Mouse (Mus musculus): ENCODE data around the gene Cnnm2. TPM values are rescaled to one million over a fixed set of nuclear protein-coding genes. Genes with fewer than 3 reads are reported as not detected.

The Cnnm2 gene
- polyA plus RNA-seq, 1 experiment from 2014 or later = 2.5 TPM

DNA sequence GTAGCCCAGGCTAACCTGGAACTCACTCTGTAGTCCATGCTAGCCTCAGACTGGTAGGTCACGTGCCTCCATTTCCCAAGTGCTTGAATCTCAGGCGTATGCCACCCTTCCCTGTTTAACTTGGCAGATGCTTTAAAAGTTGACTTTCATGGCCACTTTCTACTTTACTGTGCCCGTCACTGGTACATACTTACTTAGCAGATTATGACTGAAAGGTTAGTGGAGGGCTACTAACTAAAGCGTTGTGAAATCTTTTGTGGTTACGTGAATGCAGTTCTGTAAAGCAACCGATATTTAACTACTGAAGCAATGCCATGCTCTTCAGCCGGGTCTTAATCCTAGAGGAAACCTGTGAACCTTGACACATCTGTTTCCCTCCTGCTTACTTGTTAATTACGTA, 30.5 kb downstream of the Cnnm2 start:
- WGBS = 52% methylated on average over 8 of the region's 8 CpGs
- ATAC-seq (ENCODE audit: insufficient number of reproducible peaks, low FRiP score, low TSS enrichment, low read depth) = no peak
- no peak overlapping the region for H3K4me3 ChIP-seq (ENCODE audit: low read depth, low read length)
- no peaks in the 10 kb centered on the region for H3K9me3 ChIP-seq (ENCODE audit: control insufficient read depth, low read length)
- no peak overlapping the region for H3K27ac ChIP-seq (replicated peaks; ENCODE audit: low read depth, low read length)
- DNase-seq (ENCODE audit: low spot score) = no peak
- H3K27me3 ChIP-seq (ENCODE audit: control insufficient read depth, insufficient read depth, low read length) = no peaks in the 10 kb centered on the region
- H3K4me1 ChIP-seq (ENCODE audit: control insufficient read depth, insufficient read depth, low read length) = no peaks in the 10 kb centered on the region
- H3K9ac ChIP-seq (ENCODE audit: low read length) = no peak overlapping the region
- H3K36me3 ChIP-seq (ENCODE audit: control insufficient read depth, insufficient read depth, low read length) = no peaks in the 10 kb centered on the region
- no peak overlapping the region for H3K4me2 ChIP-seq (ENCODE audit: low read depth, severe bottlenecking)

DNA sequence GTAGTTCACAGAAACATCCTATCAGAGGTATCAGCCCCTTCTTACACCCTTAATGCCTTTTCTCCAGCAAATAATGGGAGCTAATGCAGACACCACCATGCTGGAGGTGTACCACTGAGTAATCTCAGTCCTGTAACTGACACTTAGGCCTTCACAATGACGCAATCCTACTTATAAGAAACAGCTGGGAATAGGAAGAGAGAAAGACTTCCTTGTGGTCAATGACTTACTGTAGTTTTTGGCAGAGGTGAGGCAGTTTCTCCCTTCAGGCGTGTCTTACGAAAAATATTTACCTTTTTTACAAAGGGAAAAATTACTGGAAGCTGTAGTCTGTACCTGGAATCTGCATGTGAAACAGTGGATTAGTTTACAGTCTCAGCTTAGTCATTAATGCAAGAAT, 31.1 kb downstream of the Cnnm2 start:
- no peak for DNase-seq (ENCODE audit: low spot score)
- ATAC-seq (ENCODE audit: insufficient number of reproducible peaks, low FRiP score, low TSS enrichment, low read depth) = no peak
- no peak overlapping the region for H3K27ac ChIP-seq (replicated peaks; ENCODE audit: low read depth, low read length)
- no peak overlapping the region for H3K4me2 ChIP-seq (ENCODE audit: low read depth, severe bottlenecking)
- H3K9ac ChIP-seq (ENCODE audit: low read length) = no peak overlapping the region
- H3K36me3 ChIP-seq (ENCODE audit: control insufficient read depth, insufficient read depth, low read length) = no peaks in the 10 kb centered on the region
- no peaks in the 10 kb centered on the region for H3K4me1 ChIP-seq (ENCODE audit: control insufficient read depth, insufficient read depth, low read length)
- 71% methylated on average over 3 of the region's 3 CpGs for WGBS
- H3K27me3 ChIP-seq (ENCODE audit: control insufficient read depth, insufficient read depth, low read length) = no peaks in the 10 kb centered on the region
- H3K9me3 ChIP-seq (ENCODE audit: control insufficient read depth, low read length) = no peaks in the 10 kb centered on the region
- no peak overlapping the region for H3K4me3 ChIP-seq (ENCODE audit: low read depth, low read length)

DNA sequence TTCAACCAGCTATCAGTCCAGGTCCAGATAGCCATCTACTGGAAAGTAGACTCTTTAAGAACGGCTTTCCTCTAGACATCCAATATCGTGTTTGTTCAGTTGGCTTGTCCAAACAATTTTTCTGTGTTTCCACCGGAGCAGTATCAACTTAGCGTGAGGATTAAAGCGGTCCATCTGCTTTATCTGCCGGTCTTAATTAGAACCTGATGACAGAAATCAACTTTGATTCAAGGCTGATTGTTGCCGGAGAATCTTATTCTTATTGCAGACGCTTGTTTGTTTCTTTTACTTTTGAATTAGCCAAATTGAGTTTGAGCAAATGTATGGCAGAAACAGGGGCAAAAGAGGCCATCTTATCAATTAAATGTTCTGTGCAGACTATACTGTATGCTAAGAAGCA, 32.8 kb downstream of the Cnnm2 start:
- Histone ChIP-seq H3K9ac (ENCODE audit: low read length) (no peak overlapping the region), H3K36me3 (ENCODE audit: control insufficient read depth, insufficient read depth, low read length) (no peaks in the 10 kb centered on the region), H3K4me1 (ENCODE audit: control insufficient read depth, insufficient read depth, low read length) (no peaks in the 10 kb centered on the region), H3K27ac (replicated peaks; ENCODE audit: low read depth, low read length) (no peak overlapping the region), H3K4me3 (ENCODE audit: low read depth, low read length) (no peak overlapping the region), H3K9me3 (ENCODE audit: control insufficient read depth, low read length) (no peaks in the 10 kb centered on the region), H3K4me2 (ENCODE audit: low read depth, severe bottlenecking) (no peak overlapping the region), H3K27me3 (ENCODE audit: control insufficient read depth, insufficient read depth, low read length) (no peaks in the 10 kb centered on the region)
- 79% methylated on average over 8 of the region's 8 CpGs for WGBS
- DNase-seq (ENCODE audit: low spot score) (no peak), ATAC-seq (ENCODE audit: insufficient number of reproducible peaks, low FRiP score, low TSS enrichment, low read depth) (no peak)

DNA sequence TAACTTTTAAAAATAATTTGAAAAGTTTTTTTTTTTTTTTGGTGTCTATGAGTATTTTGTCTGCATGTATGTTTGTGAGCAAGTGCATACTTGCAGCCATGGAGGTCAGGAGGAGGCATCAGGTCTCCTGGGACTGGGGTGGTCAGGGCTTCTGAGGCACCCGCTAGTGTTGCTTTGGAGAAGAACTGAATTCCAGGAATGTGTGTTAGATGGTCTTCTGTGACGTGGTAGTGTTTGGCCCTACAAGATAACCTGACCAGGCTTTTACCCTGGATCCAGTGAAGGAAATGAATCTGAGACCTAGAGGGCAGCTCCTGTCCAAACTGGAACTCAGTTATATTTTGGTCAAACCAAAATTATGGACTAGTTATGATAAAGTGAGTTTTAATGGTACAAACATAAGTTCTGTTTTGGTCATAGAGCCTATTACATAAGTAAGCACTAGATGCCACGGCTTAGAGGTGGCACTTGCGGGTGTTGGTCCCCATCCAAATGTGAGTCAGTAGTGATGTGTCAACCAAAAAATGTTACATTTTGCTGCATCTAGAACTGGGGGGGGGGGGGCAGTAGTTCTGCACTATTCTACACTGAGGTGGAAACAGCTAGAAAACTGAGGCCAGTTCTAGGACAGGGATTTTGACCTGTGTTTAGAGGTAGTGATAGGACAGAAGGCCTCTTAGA, 38.6 kb downstream of the Cnnm2 start:
- Histone ChIP-seq H3K4me2 (ENCODE audit: low read depth, severe bottlenecking) (no peak overlapping the region), H3K36me3 (ENCODE audit: control insufficient read depth, insufficient read depth, low read length) (no peaks in the 10 kb centered on the region), H3K4me3 (ENCODE audit: low read depth, low read length) (no peak overlapping the region), H3K9ac (ENCODE audit: low read length) (no peak overlapping the region), H3K9me3 (ENCODE audit: control insufficient read depth, low read length) (no peaks in the 10 kb centered on the region), H3K4me1 (ENCODE audit: control insufficient read depth, insufficient read depth, low read length) (no peaks in the 10 kb centered on the region), H3K27ac (replicated peaks; ENCODE audit: low read depth, low read length) (no peak overlapping the region), H3K27me3 (ENCODE audit: control insufficient read depth, insufficient read depth, low read length) (no peaks in the 10 kb centered on the region)
- 91% methylated on average over 4 of the region's 4 CpGs for WGBS
- DNase-seq (ENCODE audit: low spot score) = no peak
- ATAC-seq (ENCODE audit: insufficient number of reproducible peaks, low FRiP score, low TSS enrichment, low read depth) = no peak

DNA sequence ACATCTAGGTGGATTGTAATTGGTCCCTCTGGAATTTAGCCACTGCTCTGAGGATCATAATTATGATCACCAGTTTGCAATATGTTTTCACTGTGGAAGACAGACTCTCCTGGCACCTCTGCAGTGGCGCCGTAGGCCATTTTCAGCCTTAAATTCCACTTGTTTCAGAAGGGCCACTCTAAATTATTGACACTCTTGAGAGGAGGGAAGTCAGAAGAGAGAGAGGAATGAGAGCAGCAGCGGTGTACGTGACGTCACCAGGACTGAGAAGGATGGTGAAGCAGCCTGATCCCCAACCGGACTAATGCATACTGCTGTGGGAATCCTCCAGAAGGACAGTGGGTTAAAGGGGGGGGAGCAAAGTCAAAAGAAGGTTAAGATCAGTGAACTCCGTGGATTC, 40.1 kb downstream of the Cnnm2 start:
- Histone ChIP-seq H3K9ac (ENCODE audit: low read length) (no peak overlapping the region), H3K9me3 (ENCODE audit: control insufficient read depth, low read length) (no peaks in the 10 kb centered on the region), H3K27ac (replicated peaks; ENCODE audit: low read depth, low read length) (no peak overlapping the region), H3K4me3 (ENCODE audit: low read depth, low read length) (no peak overlapping the region), H3K27me3 (ENCODE audit: control insufficient read depth, insufficient read depth, low read length) (no peaks in the 10 kb centered on the region), H3K4me2 (ENCODE audit: low read depth, severe bottlenecking) (no peak overlapping the region), H3K4me1 (ENCODE audit: control insufficient read depth, insufficient read depth, low read length) (no peaks in the 10 kb centered on the region), H3K36me3 (ENCODE audit: control insufficient read depth, insufficient read depth, low read length) (no peaks in the 10 kb centered on the region)
- ATAC-seq (ENCODE audit: insufficient number of reproducible peaks, low FRiP score, low TSS enrichment, low read depth) (no peak), DNase-seq (ENCODE audit: low spot score) (no peak)
- 88% methylated on average over 7 of the region's 7 CpGs for WGBS

DNA sequence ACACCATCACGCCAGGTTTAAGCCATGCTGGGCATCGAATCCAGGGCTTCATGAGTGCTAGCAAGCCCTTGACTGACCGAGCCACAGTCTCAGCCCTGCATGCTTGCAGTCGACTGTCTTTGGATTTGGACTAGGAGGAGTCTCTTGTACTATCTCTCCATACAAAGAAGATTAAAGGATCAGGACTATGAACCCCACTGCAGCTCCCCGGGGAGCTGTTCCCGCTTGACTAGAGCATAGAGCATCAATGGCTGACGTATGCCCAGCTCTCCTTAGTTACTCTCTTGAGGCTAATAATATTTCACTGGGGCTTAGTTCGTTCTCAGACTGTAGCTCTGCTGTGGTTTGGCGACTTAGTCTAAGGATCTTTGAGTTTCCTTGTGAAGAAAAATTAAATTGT, 40.9 kb downstream of the Cnnm2 start:
- Histone ChIP-seq H3K36me3 (ENCODE audit: control insufficient read depth, insufficient read depth, low read length) (no peaks in the 10 kb centered on the region), H3K9ac (ENCODE audit: low read length) (no peak overlapping the region), H3K4me2 (ENCODE audit: low read depth, severe bottlenecking) (no peak overlapping the region), H3K4me3 (ENCODE audit: low read depth, low read length) (no peak overlapping the region), H3K27ac (replicated peaks; ENCODE audit: low read depth, low read length) (no peak overlapping the region), H3K4me1 (ENCODE audit: control insufficient read depth, insufficient read depth, low read length) (no peaks in the 10 kb centered on the region), H3K27me3 (ENCODE audit: control insufficient read depth, insufficient read depth, low read length) (no peaks in the 10 kb centered on the region), H3K9me3 (ENCODE audit: control insufficient read depth, low read length) (no peaks in the 10 kb centered on the region)
- ATAC-seq (ENCODE audit: insufficient number of reproducible peaks, low FRiP score, low TSS enrichment, low read depth) = no peak
- 88% methylated on average over 9 of the region's 9 CpGs for WGBS
- DNase-seq (ENCODE audit: low spot score) = no peak

DNA sequence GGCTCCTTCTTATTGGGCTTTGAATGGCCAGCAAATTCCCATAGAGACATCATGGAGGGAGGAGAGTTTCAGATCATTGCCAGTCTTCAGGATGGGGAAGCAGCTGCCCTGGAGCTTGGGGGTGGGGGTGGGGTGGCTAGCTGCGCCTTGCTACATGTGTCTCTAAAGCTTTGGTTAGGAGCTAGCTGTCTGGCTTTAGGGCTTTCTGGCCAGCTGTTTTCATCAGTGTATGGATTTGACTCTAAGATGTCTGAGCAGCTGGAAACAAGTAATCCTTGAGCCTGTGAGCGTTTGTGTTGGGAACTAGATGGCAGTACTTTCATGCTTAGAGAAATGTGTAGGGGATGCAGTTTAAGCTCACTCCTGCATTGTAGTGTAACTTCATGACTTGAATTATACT, 42.3 kb downstream of the Cnnm2 start:
- Histone ChIP-seq H3K9me3 (ENCODE audit: control insufficient read depth, low read length) (no peaks in the 10 kb centered on the region), H3K4me3 (ENCODE audit: low read depth, low read length) (no peak overlapping the region), H3K27me3 (ENCODE audit: control insufficient read depth, insufficient read depth, low read length) (no peaks in the 10 kb centered on the region), H3K27ac (replicated peaks; ENCODE audit: low read depth, low read length) (no peak overlapping the region), H3K4me2 (ENCODE audit: low read depth, severe bottlenecking) (no peak overlapping the region), H3K4me1 (ENCODE audit: control insufficient read depth, insufficient read depth, low read length) (no peaks in the 10 kb centered on the region), H3K9ac (ENCODE audit: low read length) (no peak overlapping the region), H3K36me3 (ENCODE audit: control insufficient read depth, insufficient read depth, low read length) (no peaks in the 10 kb centered on the region)
- DNase-seq (ENCODE audit: low spot score) (no peak), ATAC-seq (ENCODE audit: insufficient number of reproducible peaks, low FRiP score, low TSS enrichment, low read depth) (no peak)
- 66% methylated on average over 2 of the region's 2 CpGs for WGBS

DNA sequence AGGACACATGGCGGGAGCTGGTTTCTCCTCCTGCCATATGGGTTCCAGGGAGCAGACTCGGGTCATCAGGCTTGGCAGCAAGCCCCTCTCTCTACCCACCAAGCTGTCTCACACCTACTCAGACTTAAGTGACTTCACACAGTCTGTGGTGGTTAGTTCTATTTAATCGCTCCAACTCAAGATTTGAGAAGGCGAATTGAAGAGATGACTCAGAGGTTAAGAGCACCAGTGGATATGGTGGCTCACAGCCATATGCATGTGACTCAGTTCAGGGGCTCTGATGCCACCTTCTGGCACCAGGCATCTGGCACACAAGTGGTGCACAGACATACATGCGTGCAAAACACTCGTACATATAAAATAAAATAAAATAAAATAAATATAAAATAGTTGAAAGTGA, 43.4 kb downstream of the Cnnm2 start:
- no peak overlapping the region for H3K4me3 ChIP-seq (ENCODE audit: low read depth, low read length)
- no peaks in the 10 kb centered on the region for H3K27me3 ChIP-seq (ENCODE audit: control insufficient read depth, insufficient read depth, low read length)
- H3K9ac ChIP-seq (ENCODE audit: low read length) = no peak overlapping the region
- DNase-seq (ENCODE audit: low spot score) = no peak
- WGBS = 91% methylated on average over 6 of the region's 6 CpGs
- no peak overlapping the region for H3K4me2 ChIP-seq (ENCODE audit: low read depth, severe bottlenecking)
- no peaks in the 10 kb centered on the region for H3K4me1 ChIP-seq (ENCODE audit: control insufficient read depth, insufficient read depth, low read length)
- no peaks in the 10 kb centered on the region for H3K36me3 ChIP-seq (ENCODE audit: control insufficient read depth, insufficient read depth, low read length)
- no peak for ATAC-seq (ENCODE audit: insufficient number of reproducible peaks, low FRiP score, low TSS enrichment, low read depth)
- H3K9me3 ChIP-seq (ENCODE audit: control insufficient read depth, low read length) = no peaks in the 10 kb centered on the region
- H3K27ac ChIP-seq (replicated peaks; ENCODE audit: low read depth, low read length) = no peak overlapping the region
